Mouse (Mus musculus) spleen, adult 12 weeks (tissue): ENCODE results near the gene Abhd8.

Experiments used
- DNase-seq: peaks from one replicate; pipeline ENCODE4 v3.0.0; 2022; ENCODE audit warnings: low spot score

Abhd8 gene

GRCm38 (mm10) chr8:71463188-71464033 is at the start of gene Abhd8:
Abhd8 (minus strand) TSS chr8:71463655.
- peak; percentile 96 for DNase-seq

DNA sequence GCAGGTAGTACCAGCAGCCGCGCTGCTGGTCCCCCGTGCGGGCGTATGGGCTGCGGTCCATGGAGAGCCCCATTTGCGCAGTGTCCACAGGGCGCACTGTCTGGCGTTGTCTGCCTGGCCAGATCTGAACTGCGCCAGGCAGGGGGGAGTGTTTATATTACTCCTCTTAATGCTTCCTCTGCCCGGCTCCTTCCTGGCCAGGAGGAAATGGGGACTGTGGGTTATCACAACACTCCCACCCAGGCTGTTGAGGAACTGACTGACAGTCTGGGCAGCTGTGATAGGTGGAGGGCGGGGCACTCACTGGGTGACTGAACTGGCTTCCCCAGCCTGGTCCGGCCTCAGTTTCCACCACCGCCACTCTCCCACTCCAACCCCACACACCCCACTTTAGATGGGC is 48.2 kb upstream of the Abhd8 start, which contains the start of gene Plvap:
Plvap (minus strand) TSS at position 109 of the 400 bp plus-strand sequence.
- DNase-seq = no peak

DNA sequence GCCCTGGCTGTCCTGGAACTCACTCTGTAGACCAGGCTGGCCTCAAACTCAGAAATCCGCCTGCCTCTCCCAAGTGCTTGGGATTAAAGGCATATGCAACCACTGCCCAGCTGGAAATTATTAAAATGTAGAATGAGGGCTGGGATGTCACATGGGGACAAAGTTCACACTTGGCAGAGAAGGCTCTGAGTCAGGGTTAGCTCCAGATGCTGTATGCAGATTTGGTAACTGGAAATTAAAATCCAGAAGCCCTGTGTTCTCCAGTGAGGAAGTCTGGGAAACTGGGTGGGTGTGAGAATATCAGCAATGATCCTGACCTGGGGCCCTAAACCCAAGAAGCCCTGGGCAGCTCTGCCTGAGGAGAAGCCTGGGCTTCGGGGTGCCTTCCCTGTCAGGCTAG is 45.9 kb upstream of the Abhd8 start:
- DNase-seq = no peak

- DNase-seq = no peak
Measured at GRCm38 (mm10) chr8:71507589-71508104, 44.2 kb upstream of the Abhd8 start.

DNA sequence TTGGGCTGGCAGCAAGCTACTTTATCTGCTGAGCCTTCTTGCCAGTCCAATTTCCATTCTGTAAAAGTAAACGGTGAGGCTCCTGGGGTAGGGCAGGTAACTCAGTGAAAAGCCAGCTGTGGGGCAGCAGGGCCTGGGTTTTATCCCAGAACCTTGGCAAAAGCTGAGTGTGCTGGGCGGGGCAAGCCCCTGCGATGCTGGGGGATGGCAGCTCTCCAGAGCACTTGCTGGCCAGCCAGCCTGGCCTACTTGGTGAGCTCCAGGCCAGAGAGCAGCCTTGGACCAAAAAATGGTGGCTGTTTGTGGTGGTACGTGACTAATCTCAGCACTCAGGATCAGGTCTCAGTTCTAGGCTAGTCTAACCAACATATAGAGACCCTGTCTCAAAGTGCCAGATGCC is 42.5 kb upstream of the Abhd8 start:
- DNase-seq = no peak

GRCm38 (mm10) chr8:71505326-71505725 is 41.9 kb upstream of the Abhd8 start:
- DNase-seq = no peak

GRCm38 (mm10) chr8:71504349-71504748 is 40.9 kb upstream of the Abhd8 start:
- no peak for DNase-seq

- DNase-seq = no peak
Measured at GRCm38 (mm10) chr8:71498816-71499690, 35.6 kb upstream of the Abhd8 start.

DNA sequence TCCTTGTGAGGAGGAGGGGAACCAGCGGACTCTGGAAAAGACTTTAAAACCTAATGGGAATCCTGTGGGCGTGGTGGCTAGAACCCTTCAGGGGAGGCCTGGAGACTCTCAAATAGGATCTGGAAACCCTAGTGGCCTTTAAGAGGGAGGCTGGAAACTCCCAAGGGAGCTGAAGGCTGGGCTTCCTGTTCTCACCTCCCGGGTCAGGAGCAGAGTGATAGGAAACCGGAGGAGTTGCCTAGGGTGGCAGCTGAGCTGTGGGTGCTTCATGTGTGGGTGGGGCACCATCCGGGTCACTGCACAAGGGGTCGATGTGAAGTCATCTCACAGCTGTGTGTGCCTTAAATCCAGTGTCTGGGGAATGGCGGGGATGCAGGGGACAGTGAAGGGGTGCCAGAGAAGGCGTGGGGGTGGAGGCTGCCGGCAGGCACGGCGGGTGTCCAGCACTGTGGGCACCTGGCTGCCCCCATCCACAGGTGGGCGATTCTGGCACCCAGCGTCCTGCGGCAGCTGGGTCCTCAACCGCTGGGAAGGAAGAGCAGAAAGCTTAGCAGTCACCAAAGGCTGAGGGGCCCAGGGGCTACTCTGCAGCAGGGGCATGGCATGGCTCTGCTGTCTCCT is 34.5 kb upstream of the Abhd8 start:
- DNase-seq = no peak

GRCm38 (mm10) chr8:71497077-71497645 is 33.7 kb upstream of the Abhd8 start:
- DNase-seq = no peak

GRCm38 (mm10) chr8:71496481-71496880 is 33.0 kb upstream of the Abhd8 start:
- DNase-seq = no peak

DNA sequence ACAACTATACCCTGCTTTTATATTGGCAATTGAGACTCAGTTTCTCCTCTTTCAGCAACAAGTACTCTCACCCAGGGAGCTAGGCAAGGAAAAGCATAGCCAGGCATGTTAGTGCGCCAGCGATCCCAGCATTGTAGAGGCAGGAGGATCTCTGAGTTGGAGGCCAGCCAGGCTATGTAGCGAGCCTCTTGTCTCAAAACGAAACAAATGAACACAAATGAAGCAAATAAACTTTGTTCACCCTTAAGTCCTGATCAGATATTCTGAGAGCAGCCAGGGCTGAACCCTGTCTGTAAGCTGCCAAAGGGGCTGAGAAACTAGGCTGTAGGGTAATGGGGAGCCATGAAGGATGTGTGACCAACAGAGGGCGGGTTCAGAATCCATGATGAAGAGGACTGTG is 32.4 kb upstream of the Abhd8 start:
- no peak for DNase-seq

- peak; percentile 57 for DNase-seq
Measured at GRCm38 (mm10) chr8:71495039-71495438, 31.6 kb upstream of the Abhd8 start.

DNA sequence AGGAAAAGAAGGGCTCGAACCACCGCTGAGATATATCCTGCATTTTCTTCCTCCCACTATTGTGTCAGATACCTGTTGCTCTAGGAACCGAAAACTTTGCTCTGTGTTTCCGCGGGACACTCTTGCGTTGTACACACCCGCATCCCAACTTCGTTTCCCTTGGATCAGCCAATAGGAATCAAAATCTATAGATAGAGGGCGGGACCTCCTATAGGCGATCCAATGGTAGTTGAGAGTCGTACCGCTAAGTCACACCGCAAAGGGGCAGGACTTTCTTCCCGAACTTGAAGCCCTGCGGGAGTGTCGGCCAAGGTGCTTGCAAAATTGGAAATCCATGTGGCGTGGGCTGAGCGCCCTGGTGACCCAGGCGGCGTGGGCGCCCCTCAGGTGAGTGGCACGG is 25.0 kb upstream of the Abhd8 start:
- peak; percentile 82 for DNase-seq

DNA sequence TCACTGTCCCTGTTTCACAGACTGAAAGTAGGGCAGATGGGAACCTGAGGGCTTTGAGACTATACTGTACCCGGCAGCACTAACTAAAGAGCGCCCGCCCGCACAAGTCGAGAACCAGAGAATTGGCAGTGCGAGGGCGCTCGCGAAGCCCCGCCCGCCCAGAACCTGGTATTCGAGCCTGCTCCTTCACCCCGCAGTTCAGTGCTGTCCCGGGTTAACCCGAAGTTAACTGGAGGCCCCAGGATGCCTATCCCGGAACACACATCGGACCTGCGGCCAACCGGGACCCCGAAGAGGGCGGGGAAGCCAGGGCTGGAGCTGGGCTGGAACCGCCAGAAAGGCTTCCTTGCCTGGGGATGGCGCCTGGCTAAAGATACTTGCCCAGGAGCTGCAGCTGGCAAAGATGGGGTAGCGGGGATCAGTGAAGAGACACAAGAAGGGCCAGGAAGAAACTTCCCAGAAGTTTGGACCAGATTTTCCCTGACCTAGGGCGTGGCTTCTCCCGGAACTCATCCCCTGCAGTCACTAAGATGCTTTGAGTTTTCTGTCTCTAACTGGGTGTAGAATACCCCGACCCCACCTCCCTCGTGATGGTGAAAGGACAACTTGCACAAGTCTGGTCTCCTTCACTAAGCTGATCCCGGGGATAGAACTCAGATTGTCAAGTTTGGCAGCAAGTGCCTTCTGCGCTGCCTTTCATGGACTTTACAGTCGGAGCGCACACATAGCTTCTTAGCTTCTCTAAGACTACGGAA is 24.4 kb upstream of the Abhd8 start, which contains the start of gene Gtpbp3:
Gtpbp3 (plus strand) TSS at position 413 of the 755 bp plus-strand sequence.
- peak; percentile 66 for DNase-seq

GRCm38 (mm10) chr8:71486136-71486529 is 22.7 kb upstream of the Abhd8 start:
- DNase-seq = no peak

- peak; percentile 59 for DNase-seq
Measured at GRCm38 (mm10) chr8:71485142-71486135, 22.0 kb upstream of the Abhd8 start, which contains the start of gene Ano8. Ano8 (minus strand) TSS chr8:71485963.

DNA sequence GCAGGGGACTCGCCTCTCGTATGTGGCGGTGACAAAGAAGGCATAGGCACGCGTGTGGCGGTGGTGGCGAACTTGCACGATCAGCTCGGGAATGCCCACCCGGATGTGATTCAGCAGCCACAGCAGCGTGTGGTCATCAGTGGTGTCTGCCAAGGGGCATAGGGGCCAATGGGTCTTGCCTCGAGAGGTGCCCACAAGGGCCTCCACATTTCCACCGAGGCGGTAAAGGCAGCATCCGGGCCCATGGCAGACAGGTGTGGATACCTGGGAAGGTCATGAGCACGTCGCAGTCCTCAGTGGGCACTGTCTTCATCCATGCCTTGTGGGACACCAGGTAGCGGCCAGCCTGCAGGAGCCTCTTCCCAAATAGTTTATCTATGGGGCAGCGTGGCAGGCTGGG is 21.3 kb upstream of the Abhd8 start:
- DNase-seq = no peak

DNA sequence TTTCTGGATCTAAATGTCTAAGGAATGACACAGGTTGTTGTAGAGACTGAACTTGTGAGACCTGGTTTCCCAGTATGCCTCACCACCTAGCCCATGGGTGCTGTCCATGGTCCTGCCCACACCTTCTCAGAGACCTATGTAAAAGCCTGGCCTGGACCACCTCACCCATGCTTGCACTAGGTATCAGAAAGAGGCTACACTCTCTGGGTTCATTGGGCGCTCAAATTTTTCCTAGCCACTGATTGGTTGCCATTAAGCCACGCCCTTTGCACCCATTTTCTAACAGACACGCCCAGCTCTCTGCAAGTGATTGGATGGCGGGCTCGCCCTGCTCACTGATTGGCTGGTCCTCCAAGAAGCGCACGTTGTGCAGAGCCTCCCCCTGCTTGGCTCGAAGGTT is 20.5 kb upstream of the Abhd8 start:
- no peak for DNase-seq

DNA sequence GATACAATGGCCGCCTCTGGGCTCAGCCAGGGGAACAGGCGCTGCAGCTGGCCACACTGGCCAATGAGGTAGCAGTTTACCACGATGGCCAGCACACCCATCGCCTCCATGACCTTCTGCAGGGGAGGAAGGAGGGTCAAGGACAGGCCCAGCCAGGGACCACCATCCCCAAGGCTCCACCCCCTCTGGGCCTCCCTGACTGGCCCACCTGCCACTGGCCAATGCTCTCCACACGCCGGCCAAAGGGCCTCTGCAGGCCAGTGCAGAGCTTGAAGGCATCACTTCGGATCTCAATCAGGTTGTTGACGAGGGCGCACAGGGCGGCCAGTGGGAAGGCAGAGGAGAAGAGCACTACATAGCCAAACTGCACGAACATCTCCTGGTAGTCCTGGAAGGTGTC is 15.5 kb upstream of the Abhd8 start:
- no peak for DNase-seq
